Mouse (Mus musculus) liver, postnatal 0 days (tissue): ENCODE results near the gene Acvr1c.

Source experiments
- CTCF ChIP-seq: sonication (generic); IDR thresholded peaks from 2 replicates; pipeline ENCODE4 v1.5.1; 2016; ENCODE audit warnings: antibody characterized with exemption, low read depth
- EP300 ChIP-seq: IDR thresholded peaks from 2 replicates; pipeline ENCODE4 v1.6.1; 2016; ENCODE audit warnings: antibody characterized with exemption, low read depth, mild to moderate bottlenecking

- TF ChIP-seq CTCF (no peak), EP300 (no peak)
Measured at GRCm38 (mm10) chr2:58304450-58304849, 53.2 kb downstream of the Acvr1c start.
